Mouse (Mus musculus): Measurements from ENCODE around the gene Ccdc167. TPM values are rescaled to one million over a fixed set of nuclear protein-coding genes. Genes with fewer than 3 reads are reported as not detected.

The Ccdc167 gene
- polyA plus RNA-seq (2014; fragmentation: Nextera tagmentation; extraction: Ambion mirVana): 16.1 and 16.4 TPM in 2 replicates

DNA sequence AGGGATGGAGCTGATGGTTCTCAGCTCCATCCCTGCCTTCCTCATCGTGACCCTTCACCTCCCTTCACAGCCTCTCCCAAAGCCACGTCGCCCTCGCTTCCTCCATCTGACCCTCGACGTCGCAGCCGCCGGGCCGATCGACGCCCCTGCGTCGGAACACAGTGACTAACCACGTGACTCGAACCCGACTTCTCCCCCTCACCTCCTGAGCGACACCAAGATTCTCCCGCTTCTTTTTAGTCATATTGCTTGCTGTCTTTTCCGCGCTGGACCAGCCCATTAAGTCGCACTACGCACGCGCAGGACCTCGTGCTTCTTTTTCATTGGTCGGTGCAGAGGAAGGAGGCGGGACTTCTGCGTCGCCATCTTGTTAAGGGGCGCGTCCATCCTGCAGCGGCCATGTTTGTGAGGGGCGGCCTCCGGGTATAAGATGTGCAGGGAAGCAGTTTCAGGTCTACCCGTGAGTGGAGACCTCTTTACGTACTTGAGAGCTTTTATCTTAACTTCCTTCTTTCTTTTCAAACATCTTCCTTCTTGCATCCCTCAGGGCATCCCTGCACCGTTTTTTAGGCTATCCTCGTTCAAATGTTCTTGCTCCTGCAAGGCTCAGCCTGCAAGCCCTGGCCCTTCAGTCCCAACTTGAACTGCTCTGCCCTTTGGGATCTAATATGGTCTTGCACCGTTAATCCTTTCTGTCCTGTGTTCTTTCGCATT is at the start of gene Ccdc167:
TSS of gene Ccdc167 (minus strand) at position 313 of the 714 bp plus-strand sequence.
- peak; percentile 86 for ATAC-seq (ENCODE audit: insufficient read depth, low FRiP score, low TSS enrichment)
- no peaks in the 10 kb centered on the region for H3K27me3 ChIP-seq (ENCODE audit: control insufficient read depth, insufficient read depth, low read length)
- H3K4me3 ChIP-seq (ENCODE audit: low read depth, low read length): peak within 1 kb of the TSS; percentile 37
- 5% methylated on average over 41 of the region's 41 CpGs for WGBS
- H3K4me1 ChIP-seq (ENCODE audit: control insufficient read depth, insufficient read depth, low read length): peaks cover 3% of the 10 kb centered on the region; the same call in 1 of the 2 replicates
- DNase-seq (ENCODE audit: low spot score): peak; percentile 97
- no peaks in the 10 kb centered on the region for H3K36me3 ChIP-seq (ENCODE audit: control insufficient read depth, insufficient read depth, low read length)
- H3K9ac ChIP-seq (ENCODE audit: low read length): peak within 1 kb of the TSS; percentile 55
- no peaks in the 10 kb centered on the region for H3K9me3 ChIP-seq (ENCODE audit: control insufficient read depth, low read length)
- no peak within 1 kb of the TSS; the same call in 1 of the 2 replicates for H3K27ac ChIP-seq (ENCODE audit: low read depth, low read length)
- H3K4me2 ChIP-seq (ENCODE audit: low read depth): peak within 1 kb of the TSS; percentile 69

DNA sequence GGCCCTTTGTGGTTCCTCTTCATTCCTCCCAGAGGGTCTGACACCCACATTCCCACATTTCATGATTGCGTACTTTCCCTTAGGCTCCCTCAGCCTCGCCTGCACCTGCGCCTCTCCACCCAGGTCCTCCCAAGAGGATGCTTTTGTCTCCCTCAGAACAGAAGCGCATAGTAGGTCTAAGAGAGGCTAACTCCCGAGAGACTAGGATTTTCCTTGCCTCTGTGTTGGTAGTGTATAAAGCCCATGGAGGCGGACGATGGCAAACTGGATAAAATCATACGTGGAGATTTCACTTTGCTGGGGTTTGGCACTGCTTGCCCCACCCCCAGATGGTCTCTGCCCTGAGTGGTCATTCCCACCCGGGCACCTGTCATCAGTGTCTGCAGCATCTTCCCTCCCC is 48.5 kb upstream of the Ccdc167 start:
- no peak overlapping the region for H3K27ac ChIP-seq (ENCODE audit: low read depth, low read length)
- H3K4me1 ChIP-seq (ENCODE audit: control insufficient read depth, insufficient read depth, low read length): no peaks in the 10 kb centered on the region
- H3K9ac ChIP-seq (ENCODE audit: low read length): no peak overlapping the region
- no peak overlapping the region for H3K4me3 ChIP-seq (ENCODE audit: low read depth, low read length)
- no peaks in the 10 kb centered on the region for H3K36me3 ChIP-seq (ENCODE audit: control insufficient read depth, insufficient read depth, low read length)
- DNase-seq (ENCODE audit: low spot score) (no peak), ATAC-seq (ENCODE audit: insufficient read depth, low FRiP score, low TSS enrichment) (no peak)
- no peak overlapping the region for H3K4me2 ChIP-seq (ENCODE audit: low read depth)
- 89% methylated on average over 9 of the region's 9 CpGs for WGBS
- H3K27me3 ChIP-seq (ENCODE audit: control insufficient read depth, insufficient read depth, low read length): no peaks in the 10 kb centered on the region
- no peaks in the 10 kb centered on the region for H3K9me3 ChIP-seq (ENCODE audit: control insufficient read depth, low read length)

DNA sequence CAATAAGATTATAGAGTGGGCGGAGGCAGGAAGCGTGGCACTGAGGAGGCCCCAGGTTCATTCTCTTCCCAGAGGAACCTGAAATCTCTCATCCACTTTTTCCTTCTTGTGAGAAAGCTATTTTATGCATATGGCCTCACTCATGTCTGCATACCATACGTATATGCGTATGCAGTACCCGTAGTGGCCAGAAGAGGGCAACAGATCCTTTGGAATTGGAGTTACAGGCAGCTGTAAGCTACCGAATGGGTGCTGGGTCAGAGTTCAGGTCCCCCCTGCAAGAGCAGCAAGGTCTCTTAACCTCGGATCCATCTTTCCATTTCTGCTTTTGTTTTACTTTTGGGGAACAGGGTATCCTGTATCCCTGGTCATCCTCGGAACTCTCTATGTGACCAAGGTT is 45.7 kb upstream of the Ccdc167 start:
- peak; percentile 62 for DNase-seq (ENCODE audit: low spot score)
- no peak for ATAC-seq (ENCODE audit: insufficient read depth, low FRiP score, low TSS enrichment)
- no peak overlapping the region for H3K27ac ChIP-seq (ENCODE audit: low read depth, low read length)
- 74% methylated on average over 8 of the region's 8 CpGs for WGBS
- H3K4me1 ChIP-seq (ENCODE audit: control insufficient read depth, insufficient read depth, low read length): no peaks in the 10 kb centered on the region
- H3K9me3 ChIP-seq (ENCODE audit: control insufficient read depth, low read length): no peaks in the 10 kb centered on the region
- no peaks in the 10 kb centered on the region for H3K36me3 ChIP-seq (ENCODE audit: control insufficient read depth, insufficient read depth, low read length)
- H3K9ac ChIP-seq (ENCODE audit: low read length): no peak overlapping the region
- H3K4me2 ChIP-seq (ENCODE audit: low read depth): no peak overlapping the region
- no peak overlapping the region for H3K4me3 ChIP-seq (ENCODE audit: low read depth, low read length)
- no peaks in the 10 kb centered on the region for H3K27me3 ChIP-seq (ENCODE audit: control insufficient read depth, insufficient read depth, low read length)

DNA sequence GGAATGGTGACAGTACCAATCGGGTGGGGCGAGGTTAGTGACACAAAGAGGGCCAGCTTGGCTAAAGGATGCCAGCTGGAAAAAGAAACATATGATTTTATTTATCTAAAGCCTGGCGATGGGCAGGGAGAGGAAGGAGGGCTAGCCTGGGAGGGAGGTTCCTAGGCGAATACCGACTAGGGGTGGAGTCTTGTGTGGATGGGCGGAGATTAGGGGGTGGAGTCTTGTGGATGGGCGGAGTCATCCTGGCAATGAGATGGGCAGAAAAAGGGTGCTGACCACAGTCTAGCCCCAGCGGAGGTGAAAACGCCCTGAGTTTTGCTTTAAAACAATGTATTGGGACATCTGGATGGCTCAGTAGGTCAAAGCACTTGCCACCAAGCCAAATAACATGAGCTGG is 45.1 kb upstream of the Ccdc167 start:
- Histone ChIP-seq H3K36me3 (ENCODE audit: control insufficient read depth, insufficient read depth, low read length) (no peaks in the 10 kb centered on the region), H3K4me1 (ENCODE audit: control insufficient read depth, insufficient read depth, low read length) (no peaks in the 10 kb centered on the region), H3K4me3 (ENCODE audit: low read depth, low read length) (no peak overlapping the region), H3K9me3 (ENCODE audit: control insufficient read depth, low read length) (no peaks in the 10 kb centered on the region), H3K4me2 (ENCODE audit: low read depth) (no peak overlapping the region), H3K27ac (ENCODE audit: low read depth, low read length) (no peak overlapping the region), H3K9ac (ENCODE audit: low read length) (no peak overlapping the region), H3K27me3 (ENCODE audit: control insufficient read depth, insufficient read depth, low read length) (no peaks in the 10 kb centered on the region)
- WGBS: 80% methylated on average over 9 of the region's 9 CpGs
- no peak for DNase-seq (ENCODE audit: low spot score)
- ATAC-seq (ENCODE audit: insufficient read depth, low FRiP score, low TSS enrichment): no peak

DNA sequence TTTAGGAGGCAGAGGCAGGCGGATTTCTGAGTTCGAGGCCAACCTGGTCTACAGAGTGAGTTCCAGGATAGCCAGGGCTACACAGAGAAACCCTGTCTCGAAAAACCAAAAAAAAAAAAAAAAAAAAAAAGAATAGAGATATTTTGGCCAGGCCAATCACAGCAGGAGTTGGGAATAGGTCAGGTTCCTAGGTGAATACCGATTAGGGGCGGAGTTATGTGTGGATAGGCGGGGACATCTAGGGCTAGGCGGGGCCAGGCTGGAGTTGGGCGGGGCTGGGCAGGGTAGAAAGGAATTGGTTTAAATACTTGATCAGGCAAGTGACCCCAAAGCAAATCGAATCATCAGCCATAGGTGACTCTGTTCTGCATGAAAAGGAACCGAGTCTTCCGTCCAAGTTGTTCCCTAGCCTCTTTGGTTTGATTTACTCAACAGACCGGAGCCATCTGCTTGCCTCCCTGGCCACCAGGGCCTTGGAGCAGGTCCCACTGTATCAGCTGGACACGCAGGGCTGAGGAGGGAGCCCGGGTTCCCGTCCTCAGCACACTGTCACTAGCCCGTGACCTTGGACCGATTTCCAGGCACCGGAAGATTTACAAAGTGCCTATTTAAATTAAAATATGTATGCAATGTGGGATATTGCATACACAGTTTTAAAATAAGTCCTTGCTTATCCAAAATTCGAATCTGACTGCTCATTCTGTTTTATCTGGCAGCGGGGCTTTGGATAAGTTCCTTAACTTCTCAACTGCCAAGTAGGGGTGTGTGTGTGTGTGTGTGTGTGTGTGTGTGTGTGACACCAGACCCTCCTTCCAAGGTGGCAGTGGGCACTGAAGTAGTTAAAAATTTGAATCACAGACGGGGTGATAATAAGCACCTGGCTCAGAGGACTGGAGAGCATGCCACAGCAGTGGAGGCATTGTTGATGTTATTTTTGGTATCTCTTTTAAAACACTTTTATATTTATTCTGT is 43.8 kb upstream of the Ccdc167 start:
- H3K9me3 ChIP-seq (ENCODE audit: control insufficient read depth, low read length): no peaks in the 10 kb centered on the region
- no peak overlapping the region for H3K4me3 ChIP-seq (ENCODE audit: low read depth, low read length)
- no peak overlapping the region for H3K9ac ChIP-seq (ENCODE audit: low read length)
- H3K27me3 ChIP-seq (ENCODE audit: control insufficient read depth, insufficient read depth, low read length): no peaks in the 10 kb centered on the region
- DNase-seq (ENCODE audit: low spot score) (no peak), ATAC-seq (ENCODE audit: insufficient read depth, low FRiP score, low TSS enrichment) (no peak)
- H3K4me2 ChIP-seq (ENCODE audit: low read depth): no peak overlapping the region
- no peak overlapping the region for H3K27ac ChIP-seq (ENCODE audit: low read depth, low read length)
- WGBS: 86% methylated on average over 20 of the region's 21 CpGs
- H3K4me1 ChIP-seq (ENCODE audit: control insufficient read depth, insufficient read depth, low read length): peaks cover 5% of the 10 kb centered on the region
- no peaks in the 10 kb centered on the region for H3K36me3 ChIP-seq (ENCODE audit: control insufficient read depth, insufficient read depth, low read length)

DNA sequence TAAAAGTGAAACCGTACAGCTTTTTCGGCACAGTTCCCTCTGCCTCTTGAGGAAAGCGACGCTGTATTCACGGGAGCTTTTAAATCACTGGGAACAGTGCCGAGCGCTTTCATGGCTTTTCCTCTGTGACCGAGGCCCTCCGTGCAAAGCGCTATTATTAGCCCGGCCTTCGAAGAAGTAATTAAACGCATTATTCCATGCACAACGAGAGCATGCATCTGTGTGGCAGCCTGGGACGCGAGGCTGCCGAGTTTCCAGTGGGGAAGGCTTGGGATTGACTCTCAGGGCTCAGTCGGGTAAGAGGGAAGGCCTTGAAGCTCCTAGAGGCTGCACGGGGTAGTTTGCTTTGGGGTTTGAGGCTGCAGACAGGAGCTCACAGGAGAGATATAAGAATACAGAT is 43.1 kb upstream of the Ccdc167 start:
- ATAC-seq (ENCODE audit: insufficient read depth, low FRiP score, low TSS enrichment): no peak
- Histone ChIP-seq H3K27ac (ENCODE audit: low read depth, low read length) (no peak overlapping the region), H3K4me2 (ENCODE audit: low read depth) (no peak overlapping the region)

DNA sequence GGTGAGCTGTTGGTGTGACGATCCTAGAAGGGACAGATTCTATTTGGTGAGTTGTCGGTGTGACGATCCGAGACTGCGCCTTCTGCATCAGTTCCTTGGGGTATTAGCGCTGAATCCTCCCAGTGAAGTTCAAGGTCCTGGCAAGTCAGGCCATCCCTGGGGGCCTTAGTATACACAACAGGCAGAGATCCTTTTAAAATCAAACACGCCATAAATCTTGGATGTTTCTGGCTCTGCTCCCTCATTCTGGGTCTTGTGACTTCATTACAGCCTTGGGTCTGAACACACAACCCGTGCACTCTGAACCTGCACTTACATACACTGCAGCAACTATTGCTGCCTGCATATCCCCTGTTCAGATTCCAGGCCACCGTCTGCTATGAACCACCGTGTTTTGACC is 39.5 kb upstream of the Ccdc167 start:
- Histone ChIP-seq H3K9me3 (ENCODE audit: control insufficient read depth, low read length) (no peaks in the 10 kb centered on the region), H3K4me2 (ENCODE audit: low read depth) (no peak overlapping the region), H3K9ac (ENCODE audit: low read length) (no peak overlapping the region), H3K36me3 (ENCODE audit: control insufficient read depth, insufficient read depth, low read length) (no peaks in the 10 kb centered on the region), H3K4me1 (ENCODE audit: control insufficient read depth, insufficient read depth, low read length) (peaks cover 5% of the 10 kb centered on the region), H3K4me3 (ENCODE audit: low read depth, low read length) (no peak overlapping the region), H3K27me3 (ENCODE audit: control insufficient read depth, insufficient read depth, low read length) (no peaks in the 10 kb centered on the region), H3K27ac (ENCODE audit: low read depth, low read length) (no peak overlapping the region)
- 64% methylated on average over 10 of the region's 10 CpGs for WGBS
- ATAC-seq (ENCODE audit: insufficient read depth, low FRiP score, low TSS enrichment): no peak
- no peak for DNase-seq (ENCODE audit: low spot score)

More for the DNA sequence above, 43.1 kb upstream of the Ccdc167 start:
- Histone ChIP-seq H3K27me3 (ENCODE audit: control insufficient read depth, insufficient read depth, low read length) (no peaks in the 10 kb centered on the region), H3K4me3 (ENCODE audit: low read depth, low read length) (no peak overlapping the region), H3K4me1 (ENCODE audit: control insufficient read depth, insufficient read depth, low read length) (peaks cover 5% of the 10 kb centered on the region), H3K9ac (ENCODE audit: low read length) (no peak overlapping the region), H3K9me3 (ENCODE audit: control insufficient read depth, low read length) (no peaks in the 10 kb centered on the region), H3K36me3 (ENCODE audit: control insufficient read depth, insufficient read depth, low read length) (no peaks in the 10 kb centered on the region)
- DNase-seq (ENCODE audit: low spot score): no peak
- WGBS: 74% methylated on average over 19 of the region's 19 CpGs

DNA sequence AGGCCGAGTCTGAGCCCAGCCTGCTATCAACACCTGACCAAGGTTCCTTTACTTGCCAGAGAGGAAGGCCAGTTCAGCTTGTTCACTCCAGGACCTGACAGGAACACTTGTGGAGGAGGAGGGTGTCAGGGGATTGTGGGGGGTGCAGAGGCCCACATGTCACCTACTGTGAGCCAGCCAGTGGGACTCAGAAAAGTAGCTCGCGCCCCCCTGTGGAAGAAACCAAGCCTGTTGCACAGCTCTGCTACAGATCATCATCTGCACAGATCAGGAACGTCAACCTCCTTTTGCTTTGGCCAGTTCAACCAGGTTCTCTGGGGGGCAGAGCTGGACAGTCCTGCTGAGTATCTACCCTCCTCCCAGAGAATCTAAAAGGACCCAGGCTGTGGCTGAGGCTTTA is 37.7 kb upstream of the Ccdc167 start:
- DNase-seq (ENCODE audit: low spot score) (no peak), ATAC-seq (ENCODE audit: insufficient read depth, low FRiP score, low TSS enrichment) (no peak)
- no peak overlapping the region for H3K4me2 ChIP-seq (ENCODE audit: low read depth)
- H3K27me3 ChIP-seq (ENCODE audit: control insufficient read depth, insufficient read depth, low read length): no peaks in the 10 kb centered on the region
- WGBS: 55% methylated on average over 4 of the region's 4 CpGs
- no peaks in the 10 kb centered on the region for H3K9me3 ChIP-seq (ENCODE audit: control insufficient read depth, low read length)
- H3K27ac ChIP-seq (ENCODE audit: low read depth, low read length): no peak overlapping the region
- no peak overlapping the region for H3K9ac ChIP-seq (ENCODE audit: low read length)
- H3K36me3 ChIP-seq (ENCODE audit: control insufficient read depth, insufficient read depth, low read length): no peaks in the 10 kb centered on the region
- peaks cover 10% of the 10 kb centered on the region for H3K4me1 ChIP-seq (ENCODE audit: control insufficient read depth, insufficient read depth, low read length)
- no peak overlapping the region for H3K4me3 ChIP-seq (ENCODE audit: low read depth, low read length)
